10 mouse cellular contexts compared by ENCODE assay signal in the genomic region with DNA sequence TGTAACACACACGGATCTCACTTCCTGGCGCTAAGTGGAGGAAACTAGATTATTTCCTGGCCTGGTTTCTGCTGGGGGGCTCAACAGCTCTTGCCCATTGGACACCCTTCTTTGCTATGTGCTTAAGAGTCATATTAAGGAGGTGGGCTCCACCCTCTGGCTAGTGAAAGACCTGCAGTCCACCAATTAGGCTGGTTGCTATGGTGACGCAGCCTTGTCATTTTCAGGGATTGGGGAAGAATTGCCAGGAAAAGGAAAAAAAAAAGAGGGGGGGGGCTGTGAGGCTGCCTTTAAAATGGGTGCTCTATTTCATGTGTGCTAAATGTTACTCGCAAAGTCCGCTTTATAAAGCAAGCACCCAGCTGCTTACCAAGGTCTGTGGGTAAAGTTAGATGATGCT. TPM values are rescaled to one million over a fixed set of nuclear protein-coding genes. Genes with fewer than 3 reads are reported as not detected.
DNase-seq lines count a peak whose midpoint lies in the region; ATAC-seq and TF ChIP-seq lines count a peak whose summit lies in the region.
"Had no signal": no experiment of that assay in that cellular context is flagged by ENCODE, and none has a peak within 500 bp of the region (broad histone marks: within the 10 kb centered on the region; RNA-seq: fewer than 3 reads in every experiment).

No protein-coding gene starts in this region.

- H3K9ac ChIP-seq in forebrain, embryonic 11.5 days (ENCODE audit: low read length), result no peak overlapping the region
- no peak overlapping the region for H3K9ac ChIP-seq in liver, embryonic 11.5 days (ENCODE audit: low read depth, low read length)

- intact Hi-C loops in left cerebral cortex, adult 2 months (cut with DNase I), result loop anchor here (5.0 to 10.0 kb wide), 5 partner anchors 205 to 1295 kb away; no protein-coding TSS in a partner anchor

- H3K9me3 ChIP-seq in forebrain, embryonic 11.5 days (ENCODE audit: control insufficient read depth, low read length), result no peaks in the 10 kb centered on the region
- H3K9me3 ChIP-seq in liver, embryonic 11.5 days (ENCODE audit: control insufficient read depth, low read length), result no peaks in the 10 kb centered on the region

- DNase-seq in lung, postnatal 10 days, result peak; percentile 19
- no peak for DNase-seq in lung, postnatal 25 days (ENCODE audit: low spot score)
- peak; percentile 72 for DNase-seq in forebrain, embryonic 11.5 days (ENCODE audit: low spot score)
- peak; percentile 62 to 73 for DNase-seq in left cerebral cortex, adult 2 months (ENCODE audit: extremely low spot score in 1 of 2, low spot score in 2 of 2)
- DNase-seq in retina, postnatal 1 day, result peak; percentile 85
- no peak for DNase-seq in liver, embryonic 11.5 days (ENCODE audit: low spot score)
- no peak for DNase-seq in thymus, postnatal 14 days
- DNase-seq in lung, postnatal 4 days, result no peak

- no peaks in the 10 kb centered on the region for H3K36me3 ChIP-seq in forebrain, embryonic 11.5 days (ENCODE audit: control insufficient read depth, insufficient read depth, low read length)
- H3K36me3 ChIP-seq in liver, embryonic 11.5 days (ENCODE audit: control insufficient read depth, insufficient read depth, low read length), result no peaks in the 10 kb centered on the region

- 38% methylated on average over 5 of the region's 5 CpGs for WGBS in forebrain, embryonic 11.5 days
- whole genome bisulfite sequencing in liver, embryonic 11.5 days, result 59% methylated on average over 5 of the region's 5 CpGs

- peaks cover 12% of the 10 kb centered on the region for H3K4me1 ChIP-seq in forebrain, embryonic 11.5 days (replicated peaks; ENCODE audit: control insufficient read depth, insufficient read depth, low read length)
- no peaks in the 10 kb centered on the region for H3K4me1 ChIP-seq in liver, embryonic 11.5 days (replicated peaks; ENCODE audit: control insufficient read depth, insufficient read depth, low read length)

- no peaks in the 10 kb centered on the region for H3K27me3 ChIP-seq in forebrain, embryonic 11.5 days (ENCODE audit: control insufficient read depth, insufficient read depth, low read length)
- H3K27me3 ChIP-seq in liver, embryonic 11.5 days (replicated peaks; ENCODE audit: control insufficient read depth, insufficient read depth, low read length), result peaks cover 60% of the 10 kb centered on the region

- H3K27ac ChIP-seq in forebrain, embryonic 11.5 days (ENCODE audit: low read depth, low read length), result no peak overlapping the region
- H3K27ac ChIP-seq in left cerebral cortex, adult 2 months, result 0 out of 2 replicates have a peak overlapping the region, but pooled peaks have one; percentile 30
- H3K27ac ChIP-seq in liver, embryonic 11.5 days (ENCODE audit: low read depth, low read length), result no peak overlapping the region

- peak; percentile 54 for TF ChIP-seq CTCF in left cerebral cortex, adult 2 months (IDR thresholded peaks at IDR 0.05)

- ATAC-seq in forebrain, embryonic 11.5 days (replicated peaks; ENCODE audit: low FRiP score), result no peak
- ATAC-seq in liver, embryonic 11.5 days (replicated peaks; ENCODE audit: low FRiP score), result no peak

- no peak overlapping the region for H3K4me2 ChIP-seq in forebrain, embryonic 11.5 days (ENCODE audit: low read depth, low read length, severe bottlenecking)
- no peak overlapping the region for H3K4me2 ChIP-seq in liver, embryonic 11.5 days

- H3K4me3 ChIP-seq in forebrain, embryonic 11.5 days (ENCODE audit: low read depth, low read length), result no peak overlapping the region
- peak overlapping the region; percentile 22 for H3K4me3 ChIP-seq in left cerebral cortex, adult 2 months
- no peak overlapping the region for H3K4me3 ChIP-seq in liver, embryonic 11.5 days (ENCODE audit: low read depth, low read length)
- H3K4me3 ChIP-seq: myocyte had no signal

RNA-seq across cellular contexts. Expression of gene Fam19a5, which starts 2.9 kb away (rescaled TPM):
- polyA plus RNA-seq in forebrain, embryonic 11.5 days (2014; fragmentation: Nextera tagmentation; extraction: Ambion mirVana), result 6.5 and 7.6 TPM in 2 replicates
- total RNA-seq in left cerebral cortex, adult 2 months (2021), result 100 to 1,000 TPM; 112 to 119 TPM
- polyA plus RNA-seq in liver, embryonic 11.5 days (2014; fragmentation: Nextera tagmentation; extraction: Ambion mirVana), result 0.39 and 0.58 TPM in 2 replicates
- total RNA-seq: hematopoietic stem cell, adult 5-6 weeks had no signal

Comparison
In these comparisons a context has a peak if more than half of its experiments do, and no peak if none do; other contexts are left out.
1. DNase-seq: peak in lung, postnatal 10 days (single experiment), forebrain, embryonic 11.5 days (single experiment), left cerebral cortex, adult 2 months (2 of 2) and retina, postnatal 1 day (single experiment); none in lung, postnatal 25 days (single experiment), liver, embryonic 11.5 days (single experiment), thymus, postnatal 14 days (single experiment) and lung, postnatal 4 days (0 of 2).